Mouse (Mus musculus): ENCODE results near the gene Tiam2. TPM values are rescaled to one million over a fixed set of nuclear protein-coding genes. Genes with fewer than 3 reads are reported as not detected.

Gene Tiam2
- polyA plus RNA-seq, 1 experiment from 2014 or later: 4.4 TPM

DNA sequence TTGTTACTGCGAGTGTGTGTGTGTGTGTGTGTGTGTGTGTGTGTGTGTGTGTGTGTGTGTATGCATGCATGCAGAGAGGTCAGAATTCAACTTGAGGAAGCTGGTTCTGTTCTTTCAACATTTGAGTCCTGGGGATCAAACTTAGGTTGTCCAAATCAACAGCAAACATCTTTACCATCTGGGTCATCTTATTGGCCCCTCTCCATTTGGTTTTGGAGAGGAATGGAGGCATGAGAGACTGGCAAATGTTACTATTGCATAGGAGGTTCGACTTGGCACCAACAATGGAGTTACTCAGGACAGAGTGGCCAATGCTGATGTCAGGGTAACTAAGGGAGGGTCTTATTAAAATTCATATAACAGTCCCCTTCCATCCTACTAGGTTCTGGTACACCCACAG, 35.4 kb downstream of the Tiam2 start:
- ATAC-seq (ENCODE audit: insufficient number of reproducible peaks, low FRiP score): no peak
- Histone ChIP-seq H3K9me3 (replicated peaks) (0 out of 2 replicates have a peak, but pooled peaks cover 3% of the 10 kb centered on the region), H3K27me3 (replicated peaks) (no peaks in the 10 kb centered on the region), H3K9ac (no peak overlapping the region), H3K27ac (ENCODE audit: poor library complexity, severe bottlenecking) (no peak overlapping the region), H3K36me3 (no peaks in the 10 kb centered on the region), H3K4me2 (no peak overlapping the region), H3K4me3 (no peak overlapping the region), H3K4me1 (replicated peaks) (peaks cover 9% of the 10 kb centered on the region)
- 72% methylated on average over 2 of the region's 2 CpGs for WGBS

- H3K9ac ChIP-seq: no peak overlapping the region
- H3K4me1 ChIP-seq (replicated peaks): peaks cover 9% of the 10 kb centered on the region
- WGBS: 59% methylated on average over 2 of the region's 2 CpGs
- no peaks in the 10 kb centered on the region for H3K27me3 ChIP-seq (replicated peaks)
- H3K4me3 ChIP-seq: no peak overlapping the region
- H3K27ac ChIP-seq (ENCODE audit: poor library complexity, severe bottlenecking): no peak overlapping the region
- H3K36me3 ChIP-seq: no peaks in the 10 kb centered on the region
- ATAC-seq (ENCODE audit: insufficient number of reproducible peaks, low FRiP score): no peak
- 0 out of 2 replicates have a peak, but pooled peaks cover 3% of the 10 kb centered on the region for H3K9me3 ChIP-seq (replicated peaks)
- H3K4me2 ChIP-seq: no peak overlapping the region
Observed at GRCm38 (mm10) chr17:3363216-3363615, 36.8 kb downstream of the Tiam2 start.

DNA sequence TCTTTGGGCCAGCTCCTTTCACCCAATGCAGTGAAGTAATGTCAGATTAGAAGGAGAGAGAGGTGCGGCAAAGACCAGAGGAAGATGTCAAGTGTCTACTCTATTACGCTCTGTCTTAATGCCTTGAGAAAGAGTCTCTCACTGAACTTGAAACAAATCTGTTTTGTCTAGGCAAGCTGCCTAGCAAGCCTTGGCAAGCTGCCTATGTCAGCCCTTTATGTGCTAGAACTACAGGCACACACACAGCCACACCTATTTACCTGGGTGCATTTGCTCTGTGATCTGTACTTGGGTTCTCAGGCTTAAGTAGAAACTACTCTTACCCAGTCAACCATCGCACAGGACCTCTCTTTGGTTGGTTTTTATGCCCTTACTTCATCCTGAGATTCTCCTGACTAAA, 40.4 kb downstream of the Tiam2 start:
- Histone ChIP-seq H3K27me3 (replicated peaks) (no peaks in the 10 kb centered on the region), H3K36me3 (no peaks in the 10 kb centered on the region), H3K4me2 (no peak overlapping the region), H3K9me3 (replicated peaks) (0 out of 2 replicates have a peak, but pooled peaks cover 3% of the 10 kb centered on the region), H3K4me3 (no peak overlapping the region), H3K4me1 (replicated peaks) (no peaks in the 10 kb centered on the region), H3K9ac (no peak overlapping the region), H3K27ac (ENCODE audit: poor library complexity, severe bottlenecking) (no peak overlapping the region)
- ATAC-seq (ENCODE audit: insufficient number of reproducible peaks, low FRiP score): no peak
- WGBS: 86% methylated on average over 3 of the region's 3 CpGs

DNA sequence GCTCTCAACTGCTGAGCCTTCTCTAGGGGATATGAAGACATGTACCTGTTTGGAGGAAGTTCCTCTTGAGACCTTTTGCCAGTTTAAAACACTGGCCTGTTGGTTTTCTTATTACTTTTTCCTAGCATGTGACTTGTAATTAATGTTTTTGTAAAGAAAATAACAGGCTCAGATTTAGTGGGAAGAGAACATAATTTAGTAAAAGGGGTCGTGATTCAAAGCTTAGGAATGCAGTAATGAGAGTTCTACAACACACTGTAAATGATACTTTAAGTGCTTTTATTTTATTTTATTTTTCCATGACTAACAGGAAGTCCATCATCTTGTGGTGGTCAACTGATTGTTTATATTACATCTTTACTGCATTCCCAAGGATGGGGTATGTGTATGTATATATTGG, 42.0 kb downstream of the Tiam2 start:
- 69% methylated on average over 1 of the region's 1 CpGs for WGBS
- Histone ChIP-seq H3K4me1 (replicated peaks) (no peaks in the 10 kb centered on the region), H3K4me2 (no peak overlapping the region), H3K9ac (no peak overlapping the region), H3K27me3 (replicated peaks) (no peaks in the 10 kb centered on the region), H3K4me3 (no peak overlapping the region), H3K9me3 (replicated peaks) (0 out of 2 replicates have a peak, but pooled peaks cover 3% of the 10 kb centered on the region), H3K36me3 (no peaks in the 10 kb centered on the region), H3K27ac (ENCODE audit: poor library complexity, severe bottlenecking) (no peak overlapping the region)
- no peak for ATAC-seq (ENCODE audit: insufficient number of reproducible peaks, low FRiP score)

- Histone ChIP-seq H3K4me1 (replicated peaks) (no peaks in the 10 kb centered on the region), H3K9me3 (replicated peaks) (no peaks in the 10 kb centered on the region), H3K27ac (ENCODE audit: poor library complexity, severe bottlenecking) (no peak overlapping the region), H3K27me3 (replicated peaks) (no peaks in the 10 kb centered on the region), H3K4me3 (no peak overlapping the region), H3K9ac (no peak overlapping the region), H3K36me3 (no peaks in the 10 kb centered on the region), H3K4me2 (no peak overlapping the region)
- WGBS: 83% methylated on average over 4 of the region's 4 CpGs
- no peak for ATAC-seq (ENCODE audit: insufficient number of reproducible peaks, low FRiP score)
Observed at GRCm38 (mm10) chr17:3369631-3370030, 43.3 kb downstream of the Tiam2 start.

GRCm38 (mm10) chr17:3378606-3379005, 52.2 kb downstream of the Tiam2 start:
- peaks cover 12% of the 10 kb centered on the region for H3K4me1 ChIP-seq (replicated peaks)
- no peak overlapping the region for H3K4me3 ChIP-seq
- no peaks in the 10 kb centered on the region for H3K36me3 ChIP-seq
- WGBS: 46% methylated on average over 2 of the region's 2 CpGs
- no peak for ATAC-seq (ENCODE audit: insufficient number of reproducible peaks, low FRiP score)
- H3K9me3 ChIP-seq (replicated peaks): no peaks in the 10 kb centered on the region
- no peak overlapping the region for H3K27ac ChIP-seq (ENCODE audit: poor library complexity, severe bottlenecking)
- no peak overlapping the region for H3K4me2 ChIP-seq
- no peaks in the 10 kb centered on the region for H3K27me3 ChIP-seq (replicated peaks)
- no peak overlapping the region for H3K9ac ChIP-seq

GRCm38 (mm10) chr17:3379753-3380588, 53.6 kb downstream of the Tiam2 start:
- Histone ChIP-seq H3K27me3 (replicated peaks) (no peaks in the 10 kb centered on the region), H3K4me3 (no peak overlapping the region), H3K36me3 (no peaks in the 10 kb centered on the region), H3K9ac (no peak overlapping the region), H3K27ac (ENCODE audit: poor library complexity, severe bottlenecking) (no peak overlapping the region), H3K9me3 (replicated peaks) (no peaks in the 10 kb centered on the region), H3K4me2 (peak overlapping the region; percentile 0; the same call in 1 of the 2 replicates), H3K4me1 (replicated peaks) (peaks cover 12% of the 10 kb centered on the region)
- no peak for ATAC-seq (ENCODE audit: insufficient number of reproducible peaks, low FRiP score)
- 22% methylated on average over 9 of the region's 13 CpGs for WGBS

- no peaks in the 10 kb centered on the region for H3K27me3 ChIP-seq (replicated peaks)
- no peak overlapping the region for H3K9ac ChIP-seq
- H3K4me1 ChIP-seq (replicated peaks): peaks cover 6% of the 10 kb centered on the region; the same call in 1 of the 2 replicates
- no peaks in the 10 kb centered on the region for H3K9me3 ChIP-seq (replicated peaks)
- WGBS: 27% methylated on average over 1 of the region's 1 CpGs
- no peak overlapping the region for H3K27ac ChIP-seq (ENCODE audit: poor library complexity, severe bottlenecking)
- no peak overlapping the region for H3K4me2 ChIP-seq
- no peaks in the 10 kb centered on the region for H3K36me3 ChIP-seq
- ATAC-seq (ENCODE audit: insufficient number of reproducible peaks, low FRiP score): no peak
- no peak overlapping the region for H3K4me3 ChIP-seq
Observed at GRCm38 (mm10) chr17:3385391-3385790, 59.0 kb downstream of the Tiam2 start.

- no peak for ATAC-seq (ENCODE audit: insufficient number of reproducible peaks, low FRiP score)
- no peaks in the 10 kb centered on the region for H3K36me3 ChIP-seq
- no peak overlapping the region for H3K4me2 ChIP-seq
- 64% methylated on average over 4 of the region's 4 CpGs for WGBS
- no peak overlapping the region for H3K9ac ChIP-seq
- no peak overlapping the region for H3K4me3 ChIP-seq
- peaks cover 5% of the 10 kb centered on the region; the same call in 1 of the 2 replicates for H3K4me1 ChIP-seq (replicated peaks)
- H3K9me3 ChIP-seq (replicated peaks): no peaks in the 10 kb centered on the region
- H3K27ac ChIP-seq (ENCODE audit: poor library complexity, severe bottlenecking): no peak overlapping the region
- H3K27me3 ChIP-seq (replicated peaks): no peaks in the 10 kb centered on the region
Observed at GRCm38 (mm10) chr17:3387819-3388218, 61.4 kb downstream of the Tiam2 start.

DNA sequence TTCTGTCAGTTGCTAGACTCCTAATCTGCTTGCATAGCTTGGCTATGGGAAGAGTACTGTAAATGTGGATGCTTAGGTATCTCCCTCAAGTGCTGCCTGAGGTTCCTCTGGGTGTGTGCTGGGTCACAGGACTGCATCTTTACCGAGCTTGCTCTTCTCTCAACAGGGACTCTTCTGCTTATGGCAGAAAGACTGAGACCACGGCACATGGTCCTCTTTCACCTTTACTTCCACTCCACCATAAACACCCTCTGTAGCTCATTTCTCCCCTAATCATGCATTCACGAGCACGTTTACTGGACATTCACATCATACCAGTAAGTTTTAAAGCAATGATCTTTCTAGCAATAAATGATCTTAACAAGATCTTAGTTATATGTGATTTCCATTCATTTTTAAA, 63.4 kb downstream of the Tiam2 start:
- H3K27ac ChIP-seq (ENCODE audit: poor library complexity, severe bottlenecking): no peak overlapping the region
- no peak overlapping the region for H3K9ac ChIP-seq
- ATAC-seq (ENCODE audit: insufficient number of reproducible peaks, low FRiP score): no peak
- WGBS: 83% methylated on average over 4 of the region's 4 CpGs
- no peak overlapping the region for H3K4me3 ChIP-seq
- no peaks in the 10 kb centered on the region for H3K36me3 ChIP-seq
- H3K27me3 ChIP-seq (replicated peaks): no peaks in the 10 kb centered on the region
- H3K4me1 ChIP-seq (replicated peaks): peaks cover 5% of the 10 kb centered on the region; the same call in 1 of the 2 replicates
- H3K9me3 ChIP-seq (replicated peaks): no peaks in the 10 kb centered on the region
- H3K4me2 ChIP-seq: no peak overlapping the region

GRCm38 (mm10) chr17:3393981-3394380, 67.6 kb downstream of the Tiam2 start:
- 84% methylated on average over 2 of the region's 2 CpGs for WGBS
- Histone ChIP-seq H3K27ac (ENCODE audit: poor library complexity, severe bottlenecking) (no peak overlapping the region), H3K27me3 (replicated peaks) (no peaks in the 10 kb centered on the region), H3K9ac (no peak overlapping the region), H3K36me3 (no peaks in the 10 kb centered on the region), H3K4me2 (no peak overlapping the region), H3K4me3 (no peak overlapping the region), H3K4me1 (replicated peaks) (peaks cover 21% of the 10 kb centered on the region), H3K9me3 (replicated peaks) (no peaks in the 10 kb centered on the region)
- ATAC-seq (ENCODE audit: insufficient number of reproducible peaks, low FRiP score): no peak
